Mouse (Mus musculus) leukemia stem cell, adult 10-12 weeks (primary cell): ENCODE measurements around the gene Igbp1b. TPM values are rescaled to one million over a fixed set of nuclear protein-coding genes. Genes with fewer than 3 reads are reported as not detected.

Source experiments
- polyA plus RNA-seq: library from polyadenylated mRNA; stranded (reverse); fragments of >175 nt; gene quantifications from 2 replicates; pipeline ENCODE4 v1.2.3, GENCODE M21; 2012; ENCODE audit warnings: low replicate concordance

Gene Igbp1b
- not detected in 2 replicates for polyA plus RNA-seq

DNA sequence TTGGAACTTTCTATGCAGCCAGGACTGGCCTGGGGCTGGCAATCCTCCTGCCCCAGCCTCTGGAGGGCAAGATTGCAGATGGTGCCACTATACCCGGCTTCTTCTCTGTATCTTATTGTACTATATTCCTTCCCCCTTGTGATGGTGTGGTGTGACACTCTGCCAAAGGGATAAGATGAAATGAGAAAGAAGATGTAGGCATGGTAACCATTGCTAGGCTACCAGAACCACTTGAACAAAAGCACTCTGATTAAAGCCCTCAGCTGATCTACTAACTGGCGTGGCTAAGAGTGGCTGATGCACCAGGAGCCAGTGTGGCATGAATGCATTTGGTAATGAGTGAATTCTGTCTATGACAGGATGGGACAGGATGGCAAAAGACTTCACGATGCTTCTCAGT is at the start of gene Igbp1b:
Gene Igbp1b (minus strand): TSS at position 29 of the 400 bp plus-strand sequence.

Other genes starting within 250 kb of the Igbp1b start
- gene Lmo3, start 76.6 kb downstream of the Igbp1b start, polyA plus RNA-seq: not detected in 2 replicates